Mouse (Mus musculus): Measurements from ENCODE around the gene Pafah1b3.

DNA sequence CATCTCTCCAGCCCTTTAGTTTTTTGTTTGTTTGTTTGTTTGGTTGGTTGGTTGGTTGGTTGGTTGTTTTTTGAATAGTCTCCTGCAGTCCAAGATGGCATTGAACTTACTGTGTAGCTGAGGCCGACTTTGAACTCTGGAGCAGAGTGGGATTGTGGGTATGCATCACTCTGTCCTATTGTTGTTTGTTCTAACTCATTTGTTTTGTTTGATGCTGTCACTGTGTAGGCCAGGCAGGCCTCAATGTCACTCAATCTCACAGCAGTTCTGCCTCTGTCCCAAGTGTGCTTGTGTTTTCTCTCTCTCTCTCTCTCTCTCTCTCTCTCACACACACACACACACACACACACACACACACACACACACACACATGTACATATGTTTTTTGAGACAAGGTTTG lies 35.9 kb downstream of the Pafah1b3 start:
- no peak for TF ChIP-seq CTCF (conservative IDR thresholded peaks at IDR 0.05; ENCODE audit: low read length)
- TF ChIP-seq NANOG (IDR thresholded peaks at IDR 0.05; ENCODE audit: borderline replicate concordance, low read length): no peak
